Mouse (Mus musculus): ENCODE results near the gene Phactr2.

- TF ChIP-seq CTCF (IDR thresholded peaks at IDR 0.05; ENCODE audit: low read depth) = no peak
- TF ChIP-seq EP300 (IDR thresholded peaks at IDR 0.05; ENCODE audit: low read depth) = peak; percentile 39; the same call in 1 of the 2 replicates
Observed at GRCm38 (mm10) chr10:13162031-13162430, 312.2 kb downstream of the Phactr2 start.

Measured in liver, embryonic 14.5 days (tissue).